Mouse (Mus musculus) megakaryocyte, embryonic 14.5 days (primary cell): ENCODE results near the gene Vwde.

Source experiments
- FLI1 ChIP-seq: IDR thresholded peaks from 2 replicates; pipeline ENCODE4 v1.6.1; 2012; ENCODE audit warnings: low read length, inconsistent platforms, mixed read lengths
- GATA1 ChIP-seq: IDR thresholded peaks from 3 replicates; pipeline ENCODE4 v1.6.1; 2012; ENCODE audit warnings: mixed read lengths, low read length, inconsistent platforms, borderline replicate concordance

DNA sequence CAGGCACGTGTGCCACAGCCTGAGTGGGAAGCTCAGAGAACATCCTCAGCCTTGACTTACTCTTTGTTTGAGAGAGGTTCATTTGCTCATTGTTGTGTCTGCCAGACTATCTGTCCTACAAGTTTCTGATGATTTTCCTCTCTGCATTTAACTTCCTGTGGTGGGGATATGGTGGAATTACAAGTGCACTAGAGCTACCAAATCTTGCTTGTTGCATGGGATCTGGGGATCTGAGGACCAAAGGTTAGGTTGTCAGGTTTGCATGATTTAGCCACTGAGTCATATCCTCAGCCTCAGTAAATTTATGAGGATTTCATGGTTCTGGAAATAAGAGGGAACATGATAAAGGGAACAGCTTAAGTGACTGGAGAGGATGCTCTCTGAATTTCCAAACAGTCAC lies 116.1 kb downstream of the Vwde start:
- TF ChIP-seq GATA1 (no peak), FLI1 (no peak)
